In genomic region chr7:19257390-19258022, GRCm38 (mm10) we compare ENCODE assay signal across 8 mouse cellular contexts. TPM values are rescaled to one million over a fixed set of nuclear protein-coding genes. Genes with fewer than 3 reads are reported as not detected.
DNase-seq lines count a peak whose midpoint lies in the region; ATAC-seq and TF ChIP-seq lines count a peak whose summit lies in the region.

No protein-coding gene starts in this region.

- no peaks in the 10 kb centered on the region for H3K27me3 ChIP-seq in forebrain, embryonic 13.5 days
- H3K27me3 ChIP-seq in lung, postnatal 0 days (replicated peaks; ENCODE audit: insufficient read depth, low read length), result no peaks in the 10 kb centered on the region

- no peak overlapping the region for H3K4me3 ChIP-seq in forebrain, embryonic 13.5 days
- H3K4me3 ChIP-seq in lung, postnatal 0 days (ENCODE audit: low read depth, low read length), result no peak overlapping the region

- H3K4me1 ChIP-seq in forebrain, embryonic 13.5 days, result no peaks in the 10 kb centered on the region
- H3K4me1 ChIP-seq in lung, postnatal 0 days (ENCODE audit: insufficient read depth, low read depth, low read length), result no peaks in the 10 kb centered on the region

- no peaks in the 10 kb centered on the region for H3K9me3 ChIP-seq in forebrain, embryonic 13.5 days (replicated peaks)
- no peaks in the 10 kb centered on the region for H3K9me3 ChIP-seq in lung, postnatal 0 days (ENCODE audit: low read length)

- DNase-seq in 3134 (ENCODE audit: extremely low read depth, insufficient read length, low spot score) (peak; percentile 47), adipocyte (ENCODE audit: low spot score) (peak; percentile 53)
- DNase-seq in heart, postnatal 25 days (ENCODE audit: low spot score), result peak; percentile 63
- peak; percentile 76 to 85 for DNase-seq in kidney, postnatal 4 days
- DNase-seq in lung, postnatal 0 days (ENCODE audit: low spot score), result peak; percentile 96
- peak; percentile 62 for DNase-seq in ovary, postnatal 36 days (ENCODE audit: low spot score)

- peak; percentile 75; the same call in 1 of the 2 replicates for ATAC-seq in forebrain, embryonic 13.5 days
- peak; percentile 95 for ATAC-seq in lung, postnatal 0 days
- no peak for ATAC-seq in activated CD4-positive, CD25-positive, alpha-beta regulatory T cell, adult 4 months

- 34% methylated on average over 11 of the region's 11 CpGs for WGBS in forebrain, embryonic 13.5 days
- 28% methylated on average over 11 of the region's 11 CpGs for WGBS in lung, postnatal 0 days

- TF ChIP-seq CTCF in lung, postnatal 0 days (IDR thresholded peaks at IDR 0.05), result no peak

- H3K9ac ChIP-seq in forebrain, embryonic 13.5 days, result no peak overlapping the region
- H3K9ac ChIP-seq in lung, postnatal 0 days (replicated peaks; ENCODE audit: low read depth), result no peak overlapping the region

- intact Hi-C loops in heart, postnatal 25 days (cut with DNase I), result no loop called here

- H3K36me3 ChIP-seq in forebrain, embryonic 13.5 days (ENCODE audit: poor library complexity, severe bottlenecking), result peaks cover 74% of the 10 kb centered on the region
- peaks cover 35% of the 10 kb centered on the region for H3K36me3 ChIP-seq in lung, postnatal 0 days (ENCODE audit: insufficient read depth, low read length)

- no peak overlapping the region for H3K4me2 ChIP-seq in forebrain, embryonic 13.5 days
- no peak overlapping the region for H3K4me2 ChIP-seq in lung, postnatal 0 days (replicated peaks; ENCODE audit: low read depth, low read length)

- no peak overlapping the region for H3K27ac ChIP-seq in forebrain, embryonic 13.5 days
- peak overlapping the region; percentile 78 for H3K27ac ChIP-seq in lung, postnatal 0 days (ENCODE audit: low read length)

- peak; percentile 67 for TF ChIP-seq EP300 in lung, postnatal 0 days (IDR thresholded peaks at IDR 0.05)

RNA-seq across cellular contexts. Expression of gene Vasp, which starts 14.1 kb away (rescaled TPM):
- polyA plus RNA-seq in forebrain, embryonic 13.5 days (2015; fragmentation: Nextera tagmentation; extraction: Ambion mirVana), result 31.0 and 32.7 TPM in 2 replicates
- 10 to 100 TPM; 35.7 to 39.4 TPM for total RNA-seq in heart, postnatal 25 days (2021)
- 109 and 121 TPM in 2 replicates for polyA plus RNA-seq in lung, postnatal 0 days (2015; fragmentation: Nextera tagmentation; extraction: Ambion mirVana)
- 100 to 1,000 TPM in 1 of 2 experiments, 10 to 100 TPM in 1; 96.0 to 113 TPM for polyA plus RNA-seq in activated CD4-positive, CD25-positive, alpha-beta regulatory T cell, adult 4 months (2017; shearing (Covaris generic))

RNA-seq across cellular contexts. Expression of gene Ppm1n, which starts 22.4 kb away (rescaled TPM):
- 0.18 and 0.80 TPM in 2 replicates for polyA plus RNA-seq in forebrain, embryonic 13.5 days (2015; fragmentation: Nextera tagmentation; extraction: Ambion mirVana)
- total RNA-seq in heart, postnatal 25 days (2021), result not detected
- polyA plus RNA-seq in lung, postnatal 0 days (2015; fragmentation: Nextera tagmentation; extraction: Ambion mirVana), result not detected in 2 replicates
- 1 to 10 TPM; 1.1 to 1.2 TPM for polyA plus RNA-seq in activated CD4-positive, CD25-positive, alpha-beta regulatory T cell, adult 4 months (2017; shearing (Covaris generic))

RNA-seq across cellular contexts. Expression of gene Rtn2, which starts 24.9 kb away (rescaled TPM):
- polyA plus RNA-seq in forebrain, embryonic 13.5 days (2015; fragmentation: Nextera tagmentation; extraction: Ambion mirVana), result 87.9 and 92.4 TPM in 2 replicates
- 100 to 1,000 TPM; 124 to 136 TPM for total RNA-seq in heart, postnatal 25 days (2021)
- 23.8 and 26.6 TPM in 2 replicates for polyA plus RNA-seq in lung, postnatal 0 days (2015; fragmentation: Nextera tagmentation; extraction: Ambion mirVana)
- not detected for polyA plus RNA-seq in activated CD4-positive, CD25-positive, alpha-beta regulatory T cell, adult 4 months (2017; shearing (Covaris generic))

RNA-seq across cellular contexts. Expression of gene Opa3, which starts 29.4 kb away (rescaled TPM):
- polyA plus RNA-seq in forebrain, embryonic 13.5 days (2015; fragmentation: Nextera tagmentation; extraction: Ambion mirVana), result 42.1 and 47.5 TPM in 2 replicates
- total RNA-seq in heart, postnatal 25 days (2021), result 10 to 100 TPM; 57.6 to 59.3 TPM
- polyA plus RNA-seq in lung, postnatal 0 days (2015; fragmentation: Nextera tagmentation; extraction: Ambion mirVana), result 18.8 and 19.0 TPM in 2 replicates
- polyA plus RNA-seq in activated CD4-positive, CD25-positive, alpha-beta regulatory T cell, adult 4 months (2017; shearing (Covaris generic)), result 10 to 100 TPM; 16.6 to 16.9 TPM

RNA-seq across cellular contexts. Expression of gene Gpr4, which starts 45.2 kb away (rescaled TPM):
- polyA plus RNA-seq in forebrain, embryonic 13.5 days (2015; fragmentation: Nextera tagmentation; extraction: Ambion mirVana), result 1.2 and 1.3 TPM in 2 replicates
- 1 to 10 TPM; 8.6 to 9.4 TPM for total RNA-seq in heart, postnatal 25 days (2021)
- 2.7 and 3.1 TPM in 2 replicates for polyA plus RNA-seq in lung, postnatal 0 days (2015; fragmentation: Nextera tagmentation; extraction: Ambion mirVana)
- polyA plus RNA-seq in activated CD4-positive, CD25-positive, alpha-beta regulatory T cell, adult 4 months (2017; shearing (Covaris generic)), result under 1 TPM in 1 of 2 experiments, not detected in 1; 0.30 TPM

Comparison
In these comparisons a context has a peak if more than half of its experiments do, and no peak if none do; other contexts are left out.
1. RNA of gene Rtn2, which starts 24.9 kb away (polyA plus RNA-seq): 87.9 to 92.4 TPM in forebrain, embryonic 13.5 days and 23.8 to 26.6 TPM in lung, postnatal 0 days; not detected in activated CD4-positive, CD25-positive, alpha-beta regulatory T cell, adult 4 months; every median in the first group is over 10 times any median in the second.
2. Peak in every context shown above with its lines, with median percentiles within 50 percentile points of each other: DNase-seq.